Mouse (Mus musculus) embryonic facial prominence, embryonic 11.5 days (tissue): Measurements from ENCODE around the gene Filip1l. TPM values are rescaled to one million over a fixed set of nuclear protein-coding genes. Genes with fewer than 3 reads are reported as not detected.
A peak's percentile ranks its signal among the peaks of the same experiment; 100 is the strongest.

Source experiments
- ATAC-seq: fragments of 200-750 bp; cut with Nextera tagmentation; replicated peaks from 2 replicates; pipeline ENCODE4 v1.8.0; 2017; ENCODE audit warnings: low read depth; ENCODE audit not compliant: insufficient number of reproducible peaks, low FRiP score, low TSS enrichment
- DNase-seq: peaks from one replicate; pipeline ENCODE4 v3.0.0-alpha.2; 2015; ENCODE audit warnings: low spot score
- H3K27ac ChIP-seq: fragments of 300-500 bp; sonication (generic); replicated peaks from 2 replicates; pipeline ENCODE4 v1.5.1; 2014; ENCODE audit warnings: mild to moderate bottlenecking, low read depth, low read length, control low read depth
- H3K27me3 ChIP-seq: fragments of 300-500 bp; sonication (generic); 2 replicates; pipeline ENCODE4 v1.6.1; 2014; ENCODE audit warnings: mild to moderate bottlenecking, low read length, moderate library complexity, mixed read lengths; ENCODE audit not compliant: control insufficient read depth, insufficient read depth
- H3K36me3 ChIP-seq: fragments of 300-500 bp; sonication (generic); replicated peaks from 2 replicates; pipeline ENCODE4 v1.6.1; 2014; ENCODE audit warnings: low read depth, mild to moderate bottlenecking, low read length, moderate library complexity, mixed read lengths; ENCODE audit not compliant: control insufficient read depth, insufficient read depth
- H3K4me1 ChIP-seq: fragments of 300-500 bp; sonication (generic); 2 replicates; pipeline ENCODE4 v1.6.1; 2014; ENCODE audit warnings: low read length, mixed read lengths; ENCODE audit not compliant: control insufficient read depth, insufficient read depth
- H3K4me2 ChIP-seq: fragments of 300-500 bp; sonication (generic); 2 replicates; pipeline ENCODE4 v1.6.1; 2014; ENCODE audit warnings: low read depth, mild to moderate bottlenecking, control low read depth, low read length, moderate library complexity
- H3K4me3 ChIP-seq: fragments of 300-500 bp; sonication (generic); 2 replicates; pipeline ENCODE4 v1.5.1; 2014; ENCODE audit warnings: low read depth, low read length, control low read depth
- H3K9ac ChIP-seq: fragments of 300-500 bp; sonication (generic); replicated peaks from 2 replicates; pipeline ENCODE4 v1.6.1; 2014; ENCODE audit warnings: mild to moderate bottlenecking, control low read depth, low read length
- H3K9me3 ChIP-seq: fragments of 300-500 bp; sonication (generic); replicated peaks from 2 replicates; pipeline ENCODE4 v1.6.1; 2016; ENCODE audit warnings: mild to moderate bottlenecking, low read length, inconsistent platforms, mixed read lengths; ENCODE audit not compliant: control insufficient read depth
- WGBS: fragments of 180-500 bp; shearing (Covaris S2); extraction: QIAGEN DNeasy Blood & Tissue Kit; methylation state at CpG from one replicate; pipeline ENCODE4 v1.1.7; 2014; 5-methylcytosine and 5-hydroxymethylcytosine counted together
- polyA plus RNA-seq: library from polyadenylated mRNA; unstranded; fragments of >200 nt; fragmentation: Nextera tagmentation; extraction: Ambion mirVana; gene quantifications from 2 replicates; pipeline ENCODE4 v1.2.1, GENCODE M21; 2014

Gene Filip1l
- polyA plus RNA-seq, 1 experiment from 2014 or later, result 24.2 TPM

DNA sequence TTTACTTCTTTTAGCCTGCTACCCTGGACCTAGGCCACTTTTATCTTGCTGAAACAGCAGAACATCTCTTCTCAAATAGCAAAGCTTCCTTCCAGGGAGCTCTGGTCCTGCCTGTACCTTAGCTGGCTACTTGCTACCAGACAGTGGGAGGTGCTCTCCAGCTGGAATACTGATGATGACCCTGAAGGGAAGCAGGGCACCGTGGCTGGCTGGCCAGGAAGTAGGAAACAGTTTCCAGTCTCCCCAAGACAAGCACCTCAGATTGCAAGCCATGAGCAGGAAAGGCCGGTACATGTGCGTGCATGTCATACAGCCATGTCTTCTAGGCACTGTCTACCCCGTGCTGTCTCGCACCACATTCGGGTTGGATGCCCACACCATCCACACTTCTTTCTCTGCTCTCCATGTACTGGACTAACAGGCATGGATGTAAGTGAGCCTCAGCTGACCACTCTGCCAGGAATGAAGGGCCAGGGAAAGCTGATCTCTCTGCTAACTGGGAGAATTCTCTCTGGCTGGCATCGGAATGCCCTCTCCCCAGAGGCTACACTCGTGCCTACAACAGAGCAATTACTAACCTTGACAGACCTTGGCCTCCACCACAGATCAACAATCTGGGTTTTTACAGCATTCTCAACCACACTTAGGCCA is 17.1 kb downstream of the Filip1l start:
- H3K9me3 ChIP-seq, result no peaks in the 10 kb centered on the region
- no peaks in the 10 kb centered on the region for H3K36me3 ChIP-seq
- H3K4me1 ChIP-seq, result no peaks in the 10 kb centered on the region; the same call in 1 of the 2 replicates
- H3K4me2 ChIP-seq, result no peak overlapping the region
- H3K27ac ChIP-seq, result 0 out of 2 replicates have a peak overlapping the region, but pooled peaks have one; percentile 36
- no peak for ATAC-seq
- no peak overlapping the region for H3K4me3 ChIP-seq
- H3K9ac ChIP-seq, result no peak overlapping the region
- DNase-seq, result no peak
- 59% methylated on average over 8 of the region's 8 CpGs for WGBS
- no peaks in the 10 kb centered on the region for H3K27me3 ChIP-seq

DNA sequence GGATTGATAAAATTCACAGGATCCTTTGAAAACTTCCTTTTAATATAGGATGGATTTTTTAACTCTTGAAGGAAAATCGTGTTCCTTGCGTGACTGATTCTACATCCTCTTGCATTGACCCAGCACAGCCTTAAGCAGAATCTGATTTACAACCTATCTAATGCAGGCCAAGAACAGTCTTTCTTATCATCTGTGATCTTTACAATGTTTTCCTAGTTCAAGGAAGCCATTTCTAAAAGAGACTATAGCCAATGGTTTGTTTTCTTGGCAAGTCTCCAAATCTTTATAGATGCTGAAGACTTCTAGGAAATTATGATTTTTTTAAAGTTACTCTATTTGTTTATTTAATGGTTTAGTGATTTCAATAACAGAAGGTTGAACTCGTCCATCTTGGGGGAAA is 19.3 kb downstream of the Filip1l start:
- Histone ChIP-seq H3K27ac (no peak overlapping the region), H3K4me2 (no peak overlapping the region), H3K36me3 (no peaks in the 10 kb centered on the region), H3K4me3 (no peak overlapping the region), H3K9ac (no peak overlapping the region), H3K27me3 (no peaks in the 10 kb centered on the region), H3K4me1 (no peaks in the 10 kb centered on the region; the same call in 1 of the 2 replicates), H3K9me3 (no peaks in the 10 kb centered on the region)
- ATAC-seq, result no peak
- DNase-seq, result no peak
- WGBS, result 82% methylated on average over 3 of the region's 3 CpGs

GRCm38 (mm10) chr16:57375248-57375837 is 22.4 kb downstream of the Filip1l start:
- Histone ChIP-seq H3K9ac (no peak overlapping the region), H3K9me3 (no peaks in the 10 kb centered on the region), H3K4me3 (no peak overlapping the region), H3K27ac (no peak overlapping the region), H3K27me3 (no peaks in the 10 kb centered on the region), H3K4me1 (no peaks in the 10 kb centered on the region), H3K36me3 (no peaks in the 10 kb centered on the region), H3K4me2 (no peak overlapping the region)
- DNase-seq (no peak), ATAC-seq (no peak)
- WGBS, result 59% methylated on average over 7 of the region's 7 CpGs

GRCm38 (mm10) chr16:57378631-57379330 is 25.9 kb downstream of the Filip1l start:
- Histone ChIP-seq H3K4me3 (no peak overlapping the region), H3K9me3 (no peaks in the 10 kb centered on the region), H3K27me3 (no peaks in the 10 kb centered on the region), H3K4me1 (no peaks in the 10 kb centered on the region), H3K4me2 (no peak overlapping the region), H3K9ac (no peak overlapping the region), H3K36me3 (no peaks in the 10 kb centered on the region), H3K27ac (no peak overlapping the region)
- ATAC-seq (no peak), DNase-seq (no peak)
- 87% methylated on average over 9 of the region's 9 CpGs for WGBS

- Histone ChIP-seq H3K4me2 (no peak overlapping the region), H3K36me3 (no peaks in the 10 kb centered on the region), H3K4me3 (no peak overlapping the region), H3K9me3 (no peaks in the 10 kb centered on the region), H3K27ac (no peak overlapping the region), H3K4me1 (no peaks in the 10 kb centered on the region), H3K27me3 (no peaks in the 10 kb centered on the region), H3K9ac (no peak overlapping the region)
- 52% methylated on average over 8 of the region's 8 CpGs for WGBS
- DNase-seq (peak; percentile 59), ATAC-seq (peak; percentile 41)
Observed at GRCm38 (mm10) chr16:57383266-57383971, 30.5 kb downstream of the Filip1l start.

GRCm38 (mm10) chr16:57384274-57384673 is 31.4 kb downstream of the Filip1l start:
- no peak overlapping the region for H3K9ac ChIP-seq
- H3K27ac ChIP-seq, result no peak overlapping the region
- DNase-seq (no peak), ATAC-seq (no peak)
- H3K9me3 ChIP-seq, result no peaks in the 10 kb centered on the region
- H3K27me3 ChIP-seq, result no peaks in the 10 kb centered on the region
- H3K4me2 ChIP-seq, result no peak overlapping the region
- WGBS, result 94% methylated on average over 2 of the region's 2 CpGs
- no peak overlapping the region for H3K4me3 ChIP-seq
- no peaks in the 10 kb centered on the region for H3K4me1 ChIP-seq
- H3K36me3 ChIP-seq, result no peaks in the 10 kb centered on the region

DNA sequence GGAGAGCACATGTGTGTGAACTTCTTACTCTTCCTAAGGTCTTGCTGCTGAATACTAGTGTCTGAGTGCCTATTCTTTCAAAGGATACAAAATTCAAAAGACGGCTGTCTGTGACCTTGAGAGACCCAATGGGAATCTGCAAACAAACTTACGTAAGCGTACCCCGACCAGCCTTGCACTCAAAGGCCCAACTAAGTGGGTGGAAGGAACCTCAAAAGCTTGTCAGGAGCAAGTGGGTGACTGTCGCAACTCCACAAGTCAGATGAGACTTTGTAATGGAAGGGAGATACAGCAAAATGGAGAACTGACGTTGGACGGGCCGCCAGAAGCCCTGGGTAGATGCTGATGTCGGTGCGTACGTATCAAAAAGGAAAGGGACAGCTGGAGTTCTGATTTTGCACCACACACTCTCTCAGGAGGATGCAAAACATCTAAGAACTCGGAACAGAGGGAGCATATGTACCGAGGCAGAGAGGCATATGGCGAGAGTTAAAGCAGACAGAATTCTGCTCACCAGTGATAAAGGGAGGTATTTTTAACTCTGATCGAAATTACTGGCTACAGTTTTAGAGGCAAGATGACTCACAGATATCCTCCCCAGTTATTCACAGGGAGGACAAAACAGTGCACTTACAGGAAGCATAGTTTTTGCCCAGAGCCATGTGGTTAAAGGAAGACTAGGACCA is 36.8 kb downstream of the Filip1l start:
- Histone ChIP-seq H3K9ac (no peak overlapping the region), H3K4me1 (no peaks in the 10 kb centered on the region), H3K27ac (no peak overlapping the region), H3K4me2 (no peak overlapping the region), H3K9me3 (no peaks in the 10 kb centered on the region), H3K27me3 (no peaks in the 10 kb centered on the region), H3K4me3 (no peak overlapping the region), H3K36me3 (no peaks in the 10 kb centered on the region)
- ATAC-seq, result no peak
- WGBS, result 86% methylated on average over 15 of the region's 15 CpGs
- DNase-seq, result no peak
